Mouse (Mus musculus) forebrain, embryonic 16.5 days (tissue): Measurements from ENCODE around the gene Prelid3b. TPM values are rescaled to one million over a fixed set of nuclear protein-coding genes. Genes with fewer than 3 reads are reported as not detected.

ENCODE experiments used
- ATAC-seq: fragments of 200-750 bp; cut with Nextera tagmentation; 2 replicates; pipeline ENCODE4 v1.8.0; 2017; ENCODE audit warnings: mild to moderate bottlenecking, moderate library complexity
- H3K27ac ChIP-seq: fragments of 300-500 bp; sonication (generic); 2 replicates; pipeline ENCODE4 v1.5.1; 2014; ENCODE audit warnings: low read length, control low read depth
- H3K27me3 ChIP-seq: fragments of 300-500 bp; sonication (generic); replicated peaks from 2 replicates; pipeline ENCODE4 v1.6.1; 2014; ENCODE audit warnings: low read length; ENCODE audit not compliant: control insufficient read depth, insufficient read depth
- H3K36me3 ChIP-seq: fragments of 300-500 bp; sonication (generic); 2 replicates; pipeline ENCODE4 v1.6.1; 2014; ENCODE audit not compliant: control insufficient read depth, insufficient read depth
- H3K4me1 ChIP-seq: fragments of 300-500 bp; sonication (generic); replicated peaks from 2 replicates; pipeline ENCODE4 v1.6.1; 2014; ENCODE audit warnings: low read length; ENCODE audit not compliant: control insufficient read depth, insufficient read depth
- H3K4me2 ChIP-seq: fragments of 300-500 bp; sonication (generic); 2 replicates; pipeline ENCODE4 v1.6.1; 2014; ENCODE audit warnings: mild to moderate bottlenecking, low read length, control low read depth
- H3K4me3 ChIP-seq: fragments of 300-500 bp; sonication (generic); replicated peaks from 2 replicates; pipeline ENCODE4 v1.5.1; 2014; ENCODE audit warnings: mild to moderate bottlenecking, low read length, control low read depth
- H3K9ac ChIP-seq: fragments of 300-500 bp; sonication (generic); replicated peaks from 2 replicates; pipeline ENCODE4 v1.6.1; 2014; ENCODE audit warnings: low read depth, low read length, control low read depth
- H3K9me3 ChIP-seq: fragments of 300-500 bp; sonication (generic); 2 replicates; pipeline ENCODE4 v1.6.1; 2016; ENCODE audit warnings: low read length; ENCODE audit not compliant: control insufficient read depth
- WGBS: fragments of 180-500 bp; shearing (Covaris S2); extraction: QIAGEN DNeasy Blood & Tissue Kit; methylation state at CpG from one replicate; pipeline ENCODE4 v1.1.7; 2014; 5-methylcytosine and 5-hydroxymethylcytosine counted together
- polyA plus RNA-seq: library from polyadenylated mRNA; unstranded; fragments of >200 nt; fragmentation: Nextera tagmentation; extraction: Ambion mirVana; gene quantifications from 2 replicates; pipeline ENCODE4 v1.2.1, GENCODE M21; 2015

Gene Prelid3b
- polyA plus RNA-seq, 1 experiment from 2014 or later, result 120 TPM

DNA sequence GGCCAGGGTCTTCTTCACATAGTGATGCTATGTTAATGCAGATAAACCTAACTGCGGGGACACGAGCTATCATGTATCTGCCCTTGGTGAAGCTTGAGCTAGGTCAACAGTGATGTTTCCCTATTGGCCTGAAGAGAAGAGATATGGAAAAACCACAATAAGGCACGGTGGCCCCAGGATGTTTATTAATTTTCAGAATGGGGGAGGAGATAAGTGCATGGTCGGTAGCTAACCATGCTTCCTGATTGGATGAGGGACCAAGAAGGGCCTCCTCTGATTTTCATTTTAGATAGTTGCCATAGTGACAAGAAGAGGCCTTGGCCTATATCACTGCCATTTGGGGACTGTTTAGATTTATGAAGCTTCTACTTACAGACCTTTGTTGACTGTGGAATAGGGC is 2.5 kb downstream of the Prelid3b start:
- no peaks in the 10 kb centered on the region for H3K27me3 ChIP-seq
- H3K27ac ChIP-seq, result no peak overlapping the region
- peaks cover 9% of the 10 kb centered on the region for H3K4me1 ChIP-seq
- ATAC-seq, result no peak
- no peak overlapping the region for H3K4me3 ChIP-seq
- no peak overlapping the region for H3K9ac ChIP-seq
- H3K9me3 ChIP-seq, result no peaks in the 10 kb centered on the region
- H3K4me2 ChIP-seq, result no peak overlapping the region
- H3K36me3 ChIP-seq, result no peaks in the 10 kb centered on the region; the same call in 1 of the 2 replicates
- WGBS, result 94% methylated on average over 4 of the region's 4 CpGs

DNA sequence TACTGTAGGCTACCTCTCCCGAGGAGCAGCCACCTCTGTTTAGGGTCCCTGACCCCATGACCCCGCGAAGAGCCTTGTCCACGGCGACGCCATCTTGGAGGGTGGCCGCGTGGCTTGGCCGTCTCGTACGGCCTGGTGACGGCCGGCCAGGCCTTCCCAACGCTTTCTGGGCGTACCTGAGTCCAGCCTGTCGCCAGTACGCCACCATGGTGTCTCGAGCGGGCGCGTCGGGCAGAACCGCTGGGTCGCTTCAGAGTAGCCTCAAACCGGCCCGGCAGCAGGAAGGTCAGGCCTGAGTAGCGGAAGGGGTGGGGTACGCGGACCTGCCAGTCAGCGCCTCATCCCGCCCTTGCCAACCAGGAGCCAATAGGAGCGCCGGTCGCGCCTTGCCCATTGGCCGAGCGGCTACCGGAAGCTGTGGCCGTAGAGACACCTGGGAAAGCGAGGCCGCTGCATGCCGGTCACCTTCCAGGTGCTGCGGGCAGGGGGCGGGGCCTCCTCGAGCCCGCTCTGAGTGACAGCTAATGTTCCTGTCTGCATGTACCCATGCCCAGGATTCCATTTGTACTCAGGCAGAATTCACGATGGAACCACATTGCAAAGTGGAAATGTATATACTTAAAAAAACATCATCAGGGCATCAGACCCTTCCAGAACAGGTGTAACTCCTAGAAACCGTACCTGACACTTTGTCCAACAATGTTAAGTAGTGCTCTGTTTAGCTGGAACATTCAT is 8.9 kb downstream of the Prelid3b start, which contains the start of gene Atp5e:
Atp5e (minus strand) TSS at position 317 of the 735 bp plus-strand sequence.
- H3K36me3 ChIP-seq, result peaks cover 10% of the 10 kb centered on the region; the same call in 1 of the 2 replicates
- peak; percentile 100 for ATAC-seq
- peak within 1 kb of the TSS; percentile 93 for H3K9ac ChIP-seq
- peak within 1 kb of the TSS; percentile 97 for H3K4me3 ChIP-seq
- H3K4me2 ChIP-seq, result peak within 1 kb of the TSS; percentile 87
- 3% methylated on average over 46 of the region's 48 CpGs for WGBS
- no peaks in the 10 kb centered on the region for H3K27me3 ChIP-seq
- H3K9me3 ChIP-seq, result no peaks in the 10 kb centered on the region
- peaks cover 10% of the 10 kb centered on the region for H3K4me1 ChIP-seq
- peak within 1 kb of the TSS; percentile 48; the same call in 1 of the 2 replicates for H3K27ac ChIP-seq

- H3K27me3 ChIP-seq, result no peaks in the 10 kb centered on the region
- H3K36me3 ChIP-seq, result peaks cover 10% of the 10 kb centered on the region; the same call in 1 of the 2 replicates
These were observed 9.5 kb downstream of the Prelid3b start for GRCm38 (mm10) chr2:174463370-174463769.

DNA sequence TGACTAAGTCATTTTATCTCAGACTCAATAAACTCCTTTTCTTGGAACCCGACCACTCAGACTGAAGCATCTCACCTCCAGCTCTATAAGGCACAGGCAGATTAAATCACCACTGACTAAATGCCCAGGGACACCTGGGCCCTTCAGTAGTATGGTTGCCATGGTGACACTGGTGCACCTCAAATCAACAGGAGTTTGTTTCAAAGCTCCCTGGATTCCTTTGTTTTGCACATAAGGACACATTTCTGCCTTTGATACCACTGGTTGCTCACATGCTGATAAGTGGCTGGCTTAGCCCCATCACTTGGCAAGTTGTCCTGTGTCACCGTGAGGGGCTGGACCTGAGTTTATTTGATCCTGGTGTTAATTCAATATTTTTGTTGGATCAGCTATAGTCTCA is 13.5 kb downstream of the Prelid3b start:
- no peak overlapping the region for H3K4me3 ChIP-seq
- H3K4me1 ChIP-seq, result peaks cover 10% of the 10 kb centered on the region
- no peaks in the 10 kb centered on the region for H3K9me3 ChIP-seq
- peaks cover 10% of the 10 kb centered on the region; the same call in 1 of the 2 replicates for H3K36me3 ChIP-seq
- H3K27me3 ChIP-seq, result no peaks in the 10 kb centered on the region
- ATAC-seq, result no peak
- no peak overlapping the region for H3K9ac ChIP-seq
- no peak overlapping the region for H3K27ac ChIP-seq
- 40% methylated on average over 2 of the region's 2 CpGs for WGBS
- no peak overlapping the region for H3K4me2 ChIP-seq

More at GRCm38 (mm10) chr2:174463370-174463769, 9.5 kb downstream of the Prelid3b start:
- Histone ChIP-seq H3K4me1 (peaks cover 10% of the 10 kb centered on the region), H3K27ac (no peak overlapping the region), H3K4me3 (peak overlapping the region; percentile 97), H3K4me2 (peak overlapping the region; percentile 87), H3K9me3 (no peaks in the 10 kb centered on the region), H3K9ac (peak overlapping the region; percentile 93)
- peak; percentile 14 for ATAC-seq
- WGBS, result 37% methylated on average over 10 of the region's 10 CpGs

DNA sequence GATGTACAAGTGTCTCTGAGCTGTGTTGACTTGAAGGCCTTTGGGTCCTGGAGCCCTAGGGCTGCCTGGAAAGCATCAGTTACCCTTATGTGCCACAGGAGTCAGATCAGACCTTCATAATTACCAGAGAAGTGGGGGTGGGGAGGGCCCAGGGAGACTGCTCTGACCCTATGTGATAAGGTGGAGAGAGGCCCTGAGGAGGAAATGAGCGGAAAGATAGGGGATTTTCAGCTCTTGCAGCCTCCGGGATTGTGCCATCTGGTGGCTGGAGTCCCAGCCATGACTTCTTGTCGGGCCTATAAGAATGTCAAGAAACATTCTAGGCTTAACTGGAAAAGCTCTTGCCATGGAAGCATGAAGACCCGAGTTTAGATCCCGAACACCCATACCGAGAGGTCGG is 19.2 kb downstream of the Prelid3b start:
- Histone ChIP-seq H3K36me3 (no peaks in the 10 kb centered on the region), H3K4me1 (no peaks in the 10 kb centered on the region), H3K27ac (no peak overlapping the region), H3K9me3 (no peaks in the 10 kb centered on the region), H3K4me2 (no peak overlapping the region), H3K9ac (no peak overlapping the region), H3K27me3 (no peaks in the 10 kb centered on the region), H3K4me3 (no peak overlapping the region)
- 75% methylated on average over 7 of the region's 7 CpGs for WGBS
- ATAC-seq, result no peak

- no peak within 1 kb of the TSS for H3K4me2 ChIP-seq
- no peak within 1 kb of the TSS for H3K9ac ChIP-seq
- no peak within 1 kb of the TSS for H3K27ac ChIP-seq
- H3K4me1 ChIP-seq, result no peaks in the 10 kb centered on the region
- H3K9me3 ChIP-seq, result no peaks in the 10 kb centered on the region
- H3K4me3 ChIP-seq, result no peak within 1 kb of the TSS
- H3K27me3 ChIP-seq, result no peaks in the 10 kb centered on the region
- no peak for ATAC-seq
- H3K36me3 ChIP-seq, result no peaks in the 10 kb centered on the region
- 84% methylated on average over 4 of the region's 4 CpGs for WGBS
These were observed 22.5 kb downstream of the Prelid3b start, which contains the start of gene Tubb1 for GRCm38 (mm10) chr2:174450353-174450752. Gene Tubb1 (plus strand): TSS chr2:174450695.

- no peak overlapping the region for H3K27ac ChIP-seq
- no peaks in the 10 kb centered on the region for H3K9me3 ChIP-seq
- no peak overlapping the region for H3K4me3 ChIP-seq
- WGBS, result 93% methylated on average over 4 of the region's 4 CpGs
- H3K36me3 ChIP-seq, result no peaks in the 10 kb centered on the region
- no peak overlapping the region for H3K9ac ChIP-seq
- no peaks in the 10 kb centered on the region for H3K27me3 ChIP-seq
- ATAC-seq, result no peak
- H3K4me2 ChIP-seq, result no peak overlapping the region
- no peaks in the 10 kb centered on the region for H3K4me1 ChIP-seq
These were observed 24.5 kb downstream of the Prelid3b start for GRCm38 (mm10) chr2:174448405-174448804.

DNA sequence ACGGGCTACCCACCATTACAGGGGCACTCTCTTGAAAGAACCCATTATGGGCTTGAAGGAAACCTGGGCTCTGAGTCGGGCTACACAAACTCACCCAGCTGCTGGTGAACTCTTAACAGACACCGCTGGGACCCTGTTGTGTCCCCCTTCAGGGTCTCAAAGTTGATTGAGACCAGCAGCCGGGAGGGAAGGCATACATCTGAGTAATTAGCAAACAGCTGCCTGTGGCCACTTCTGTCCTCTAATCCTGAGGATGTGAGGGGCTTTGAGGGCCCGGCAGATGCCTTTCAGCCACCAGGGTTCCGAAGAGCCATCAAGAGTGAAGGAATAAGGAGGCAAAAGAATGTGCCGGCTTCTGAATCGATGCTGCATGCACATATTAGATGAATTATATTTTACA is 26.0 kb downstream of the Prelid3b start:
- Histone ChIP-seq H3K36me3 (no peaks in the 10 kb centered on the region), H3K4me1 (no peaks in the 10 kb centered on the region), H3K27ac (no peak overlapping the region), H3K9ac (no peak overlapping the region), H3K9me3 (no peaks in the 10 kb centered on the region), H3K27me3 (no peaks in the 10 kb centered on the region), H3K4me3 (no peak overlapping the region), H3K4me2 (no peak overlapping the region)
- WGBS, result 53% methylated on average over 8 of the region's 8 CpGs
- no peak for ATAC-seq

DNA sequence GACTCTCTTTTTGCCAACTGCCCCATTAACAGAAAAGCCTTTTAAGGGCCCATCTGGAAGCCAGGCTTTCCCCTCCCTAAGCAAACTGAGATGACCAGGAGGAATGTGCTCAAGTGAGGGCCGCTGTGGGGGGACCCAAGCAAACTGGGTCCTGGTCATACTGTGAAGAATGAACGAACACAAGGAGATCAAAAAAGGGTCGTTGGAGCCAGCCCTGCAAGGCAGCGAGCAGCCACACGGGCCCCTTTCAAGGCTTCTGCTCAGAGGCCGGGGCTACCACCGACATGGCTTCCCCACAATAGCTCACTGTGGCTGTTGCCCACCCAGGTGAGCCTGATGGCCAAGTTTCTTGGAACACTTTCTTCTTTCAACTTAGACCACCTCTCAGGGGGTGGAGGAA is 26.4 kb downstream of the Prelid3b start:
- H3K4me3 ChIP-seq, result no peak overlapping the region
- H3K4me1 ChIP-seq, result no peaks in the 10 kb centered on the region
- 58% methylated on average over 7 of the region's 7 CpGs for WGBS
- no peak for ATAC-seq
- H3K4me2 ChIP-seq, result no peak overlapping the region
- no peaks in the 10 kb centered on the region for H3K9me3 ChIP-seq
- H3K27me3 ChIP-seq, result no peaks in the 10 kb centered on the region
- H3K9ac ChIP-seq, result no peak overlapping the region
- no peaks in the 10 kb centered on the region for H3K36me3 ChIP-seq
- H3K27ac ChIP-seq, result no peak overlapping the region
